Mouse (Mus musculus) testis, adult 2 months (tissue): ENCODE data around the gene Pbx3.

Experiments used
- CTCF ChIP-seq: fragments of 200-500 bp; IDR thresholded peaks from 2 replicates; pipeline ENCODE4 v1.5.1; 2012; ENCODE audit warnings: low read depth, mild to moderate bottlenecking, inconsistent platforms, low read length, moderate library complexity; ENCODE audit not compliant: control insufficient read depth, insufficient read depth, insufficient replicate concordance
- POLR2A ChIP-seq: fragments of 200-500 bp; IDR thresholded peaks from 2 replicates; pipeline ENCODE4 v1.6.1; 2012; ENCODE audit warnings: low read depth, mild to moderate bottlenecking, inconsistent platforms, low read length, moderate library complexity; ENCODE audit not compliant: control insufficient read depth

GRCm38 (mm10) chr2:34170424-34170823, 202.5 kb downstream of the Pbx3 start:
- TF ChIP-seq POLR2A (no peak), CTCF (no peak)
